Mouse (Mus musculus) neural tube, embryonic 11.5 days (tissue): ENCODE data around the gene Ap5m1. TPM values are rescaled to one million over a fixed set of nuclear protein-coding genes. Genes with fewer than 3 reads are reported as not detected.
A peak's percentile ranks its signal among the peaks of the same experiment; 100 is the strongest.
"Not testable (repeated sequence)": the region's sequence is repeated elsewhere in the genome, so short reads cannot be mapped to it uniquely, and the experiment has no call there.

Experiments used
- ATAC-seq: fragments of 200-750 bp; cut with Nextera tagmentation; 2 replicates; pipeline ENCODE4 v1.8.0; 2017; ENCODE audit warnings: moderate number of reproducible peaks, mild to moderate bottlenecking, moderate TSS enrichment, moderate library complexity; ENCODE audit not compliant: insufficient read depth, low FRiP score, low TSS enrichment
- DNase-seq: peaks from one replicate; pipeline ENCODE4 v3.0.0-alpha.2; 2015; ENCODE audit warnings: low spot score
- H3K27ac ChIP-seq: fragments of 300-500 bp; sonication (generic); 2 replicates; pipeline ENCODE4 v1.5.1; 2014; ENCODE audit warnings: low read depth, mild to moderate bottlenecking, low read length
- H3K27me3 ChIP-seq: fragments of 300-500 bp; sonication (generic); 2 replicates; pipeline ENCODE4 v1.6.1; 2014; ENCODE audit warnings: mild to moderate bottlenecking, low read length, mixed read lengths; ENCODE audit not compliant: control insufficient read depth, insufficient read depth
- H3K36me3 ChIP-seq: fragments of 300-500 bp; sonication (generic); 2 replicates; pipeline ENCODE4 v1.6.1; 2014; ENCODE audit warnings: mild to moderate bottlenecking, low read length, moderate library complexity, mixed read lengths; ENCODE audit not compliant: control insufficient read depth, insufficient read depth
- H3K4me1 ChIP-seq: fragments of 300-500 bp; sonication (generic); 2 replicates; pipeline ENCODE4 v1.6.1; 2014; ENCODE audit warnings: low read length, mixed read lengths; ENCODE audit not compliant: control insufficient read depth, insufficient read depth
- H3K4me2 ChIP-seq: fragments of 300-500 bp; sonication (generic); 2 replicates; pipeline ENCODE4 v1.6.1; 2014; ENCODE audit warnings: low read depth, mild to moderate bottlenecking, moderate library complexity
- H3K4me3 ChIP-seq: fragments of 300-500 bp; sonication (generic); 2 replicates; pipeline ENCODE4 v1.5.1; 2014; ENCODE audit warnings: low read depth, low read length
- H3K9ac ChIP-seq: fragments of 300-500 bp; sonication (generic); 2 replicates; pipeline ENCODE4 v1.6.1; 2014; ENCODE audit warnings: mild to moderate bottlenecking, low read length
- H3K9me3 ChIP-seq: fragments of 300-500 bp; sonication (generic); 2 replicates; pipeline ENCODE4 v1.6.1; 2016; ENCODE audit warnings: low read length; ENCODE audit not compliant: control insufficient read depth
- WGBS: fragments of 180-500 bp; shearing (Covaris S2); extraction: QIAGEN DNeasy Blood & Tissue Kit; methylation state at CpG from one replicate; pipeline ENCODE4 v1.1.7; 2014; 5-methylcytosine and 5-hydroxymethylcytosine counted together
- polyA plus RNA-seq: library from polyadenylated mRNA; unstranded; fragments of >200 nt; fragmentation: Nextera tagmentation; extraction: Ambion mirVana; gene quantifications from 2 replicates; pipeline ENCODE4 v1.2.1, GENCODE M21; 2014

The Ap5m1 gene
- polyA plus RNA-seq, 1 experiment from 2014 or later: 34.8 TPM

GRCm38 (mm10) chr14:49090102-49090501 is 24.2 kb downstream of the Ap5m1 start:
- Histone ChIP-seq H3K4me3 (no peak overlapping the region), H3K9me3 (no peaks in the 10 kb centered on the region), H3K27me3 (no peaks in the 10 kb centered on the region), H3K36me3 (no peaks in the 10 kb centered on the region), H3K27ac (no peak overlapping the region), H3K9ac (no peak overlapping the region), H3K4me1 (no peaks in the 10 kb centered on the region), H3K4me2 (no peak overlapping the region)
- ATAC-seq: no peak
- DNase-seq: no peak
- WGBS: 31% methylated on average over 5 of the region's 5 CpGs

GRCm38 (mm10) chr14:49091277-49091676 is 25.4 kb downstream of the Ap5m1 start:
- 90% methylated on average over 4 of the region's 4 CpGs for WGBS
- no peaks in the 10 kb centered on the region for H3K4me1 ChIP-seq
- no peak for ATAC-seq

GRCm38 (mm10) chr14:49091755-49092154 is 25.9 kb downstream of the Ap5m1 start:
- not testable (repeated sequence) for H3K4me2 ChIP-seq, H3K4me1 ChIP-seq, H3K27ac ChIP-seq, ATAC-seq, DNase-seq, H3K9me3 ChIP-seq, H3K4me3 ChIP-seq, H3K27me3 ChIP-seq, H3K9ac ChIP-seq, H3K36me3 ChIP-seq
- WGBS: 76% methylated on average over 1 of the region's 1 CpGs

More at GRCm38 (mm10) chr14:49091277-49091676, 25.4 kb downstream of the Ap5m1 start:
- Histone ChIP-seq H3K27ac (no peak overlapping the region), H3K27me3 (no peaks in the 10 kb centered on the region), H3K4me3 (no peak overlapping the region), H3K9ac (no peak overlapping the region), H3K36me3 (no peaks in the 10 kb centered on the region), H3K9me3 (no peaks in the 10 kb centered on the region), H3K4me2 (no peak overlapping the region)
- no peak for DNase-seq

- Histone ChIP-seq H3K4me2 (no peak overlapping the region), H3K27me3 (no peaks in the 10 kb centered on the region), H3K9me3 (no peaks in the 10 kb centered on the region), H3K36me3 (no peaks in the 10 kb centered on the region), H3K4me3 (no peak overlapping the region), H3K27ac (no peak overlapping the region), H3K9ac (no peak overlapping the region), H3K4me1 (no peaks in the 10 kb centered on the region)
- ATAC-seq (no peak), DNase-seq (peak; percentile 19)
- 14% methylated on average over 7 of the region's 7 CpGs for WGBS
These were observed 52.5 kb downstream of the Ap5m1 start for GRCm38 (mm10) chr14:49118381-49118780.

GRCm38 (mm10) chr14:49121723-49122122 is 55.8 kb downstream of the Ap5m1 start:
- ATAC-seq: no peak
- H3K4me3 ChIP-seq: no peak overlapping the region
- no peak overlapping the region for H3K4me2 ChIP-seq
- WGBS: 72% methylated on average over 9 of the region's 9 CpGs
- no peaks in the 10 kb centered on the region for H3K27me3 ChIP-seq
- no peak overlapping the region for H3K9ac ChIP-seq
- H3K4me1 ChIP-seq: no peaks in the 10 kb centered on the region
- no peaks in the 10 kb centered on the region for H3K9me3 ChIP-seq
- H3K27ac ChIP-seq: no peak overlapping the region
- H3K36me3 ChIP-seq: no peaks in the 10 kb centered on the region
- no peak for DNase-seq

GRCm38 (mm10) chr14:49127162-49127779 is 61.4 kb downstream of the Ap5m1 start:
- Histone ChIP-seq H3K9ac (no peak overlapping the region), H3K9me3 (no peaks in the 10 kb centered on the region), H3K4me1 (no peaks in the 10 kb centered on the region), H3K36me3 (no peaks in the 10 kb centered on the region), H3K4me3 (no peak overlapping the region), H3K27ac (no peak overlapping the region), H3K4me2 (0 out of 2 replicates have a peak overlapping the region, but pooled peaks have one; percentile 20), H3K27me3 (no peaks in the 10 kb centered on the region)
- 68% methylated on average over 23 of the region's 23 CpGs for WGBS
- ATAC-seq (no peak), DNase-seq (no peak)

GRCm38 (mm10) chr14:49128544-49129263 is 62.8 kb downstream of the Ap5m1 start:
- no peaks in the 10 kb centered on the region for H3K27me3 ChIP-seq
- 69% methylated on average over 10 of the region's 10 CpGs for WGBS
- no peak overlapping the region for H3K4me3 ChIP-seq
- ATAC-seq: no peak
- no peaks in the 10 kb centered on the region for H3K4me1 ChIP-seq
- H3K9ac ChIP-seq: no peak overlapping the region
- H3K4me2 ChIP-seq: no peak overlapping the region
- H3K36me3 ChIP-seq: no peaks in the 10 kb centered on the region
- no peaks in the 10 kb centered on the region for H3K9me3 ChIP-seq
- no peak overlapping the region for H3K27ac ChIP-seq
- DNase-seq: no peak

GRCm38 (mm10) chr14:49132391-49132790 is 66.5 kb downstream of the Ap5m1 start:
- no peak overlapping the region for H3K27ac ChIP-seq
- no peaks in the 10 kb centered on the region for H3K4me1 ChIP-seq
- H3K27me3 ChIP-seq: no peaks in the 10 kb centered on the region
- ATAC-seq: no peak
- H3K4me3 ChIP-seq: no peak overlapping the region
- WGBS: 87% methylated on average over 3 of the region's 3 CpGs
- DNase-seq: no peak
- no peak overlapping the region for H3K4me2 ChIP-seq
- H3K9ac ChIP-seq: no peak overlapping the region
- H3K36me3 ChIP-seq: no peaks in the 10 kb centered on the region
- no peaks in the 10 kb centered on the region for H3K9me3 ChIP-seq

GRCm38 (mm10) chr14:49138171-49138570 is 72.3 kb downstream of the Ap5m1 start:
- Histone ChIP-seq H3K36me3 (no peaks in the 10 kb centered on the region), H3K27me3 (no peaks in the 10 kb centered on the region), H3K4me2 (no peak overlapping the region), H3K9ac (no peak overlapping the region), H3K27ac (no peak overlapping the region), H3K9me3 (no peaks in the 10 kb centered on the region), H3K4me1 (no peaks in the 10 kb centered on the region), H3K4me3 (no peak overlapping the region)
- ATAC-seq: no peak
- DNase-seq: no peak
- 72% methylated on average over 1 of the region's 1 CpGs for WGBS
